Mouse (Mus musculus) stomach, adult 2 months (tissue): ENCODE results near the gene Tbc1d1. TPM values are rescaled to one million over a fixed set of nuclear protein-coding genes. Genes with fewer than 3 reads are reported as not detected.

Source experiments
- polyA plus RNA-seq: library from polyadenylated mRNA; depleted of rRNA; stranded (reverse); fragments of >200 nt; gene quantifications from 2 replicates; pipeline ENCODE4 v1.2.3, GENCODE M21; 2012; rRNA removed

Gene Tbc1d1
- 4.1 and 5.3 TPM in 2 replicates for polyA plus RNA-seq

DNA sequence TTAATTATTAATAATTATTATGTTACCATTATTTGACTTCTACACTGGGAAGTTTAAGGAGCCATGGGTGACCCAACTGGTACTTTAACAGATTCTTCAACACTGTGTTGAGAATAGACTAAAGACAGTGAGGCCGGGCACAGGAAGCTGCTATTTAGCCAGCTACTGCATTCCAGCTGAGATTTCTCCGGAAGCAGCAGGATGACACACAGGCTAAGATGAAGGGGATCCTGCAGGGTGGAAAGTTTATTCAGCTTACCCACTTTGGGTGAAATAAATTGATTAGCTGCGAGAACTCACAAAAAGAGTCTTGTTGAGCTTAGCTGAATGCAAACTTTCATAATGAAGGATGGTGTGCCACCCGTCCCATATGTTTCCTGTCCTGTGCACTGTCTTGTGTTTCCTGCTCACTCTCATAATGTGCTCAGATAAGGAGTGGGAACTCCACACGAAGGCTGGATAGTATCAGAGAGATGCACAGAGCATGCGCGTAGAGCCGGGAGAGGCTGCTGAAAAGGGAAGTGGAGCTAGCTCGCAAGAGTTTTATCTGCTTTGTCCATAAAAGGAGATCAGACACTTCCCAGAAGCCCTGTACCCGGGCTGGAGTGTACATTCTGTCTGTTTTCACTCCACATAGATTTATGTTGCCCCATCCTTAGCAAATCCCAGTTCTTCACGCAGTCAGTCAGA, at the start of gene Tbc1d1:
Gene Tbc1d1, plus strand, starts transcription at position 445 of the 690 bp plus-strand sequence.

Other genes starting within 250 kb of the Tbc1d1 start
- gene Rell1, start 187.4 kb upstream of the Tbc1d1 start, polyA plus RNA-seq: 6.8 and 10.8 TPM in 2 replicates
- gene Pgm2, start 63.4 kb upstream of the Tbc1d1 start, polyA plus RNA-seq: 6.9 and 8.1 TPM in 2 replicates